Mouse (Mus musculus) kidney, adult 2 months (tissue): ENCODE measurements around the gene Olfr139. TPM values are rescaled to one million over a fixed set of nuclear protein-coding genes. Genes with fewer than 3 reads are reported as not detected.

Experiments
- DNase-seq: peaks from one replicate; pipeline ENCODE4 v3.0.0; 2021
- H3K27ac ChIP-seq: fragments of 200-500 bp; 2 replicates; pipeline ENCODE4 v1.5.1; 2012; ENCODE audit warnings: low read depth, low read length, control low read depth, inconsistent platforms; ENCODE audit not compliant: insufficient read depth
- H3K27me3 ChIP-seq: fragments of 200-500 bp; replicated peaks from 2 replicates; pipeline ENCODE4 v1.6.1; 2012; ENCODE audit warnings: mild to moderate bottlenecking, moderate library complexity, low read length, inconsistent platforms; ENCODE audit not compliant: control insufficient read depth, insufficient read depth
- H3K36me3 ChIP-seq: fragments of 200-500 bp; 2 replicates; pipeline ENCODE4 v1.6.1; 2012; ENCODE audit warnings: mild to moderate bottlenecking, moderate library complexity, low read length, inconsistent platforms; ENCODE audit not compliant: control insufficient read depth, insufficient read depth
- H3K4me1 ChIP-seq: fragments of 200-500 bp; 2 replicates; pipeline ENCODE4 v1.6.1; 2011; ENCODE audit warnings: low read length; ENCODE audit not compliant: control insufficient read depth, insufficient read depth
- H3K4me3 ChIP-seq: fragments of 200-500 bp; 2 replicates; pipeline ENCODE4 v1.5.1; 2011; ENCODE audit warnings: mild to moderate bottlenecking, low read depth, low read length, control low read depth; ENCODE audit not compliant: insufficient read depth
- CTCF ChIP-seq: fragments of 200-500 bp; conservative IDR thresholded peaks from 2 replicates; pipeline ENCODE4 v1.5.1; 2011; ENCODE audit warnings: low read depth, mild to moderate bottlenecking, control low read depth, low read length, moderate library complexity, mixed read lengths; ENCODE audit not compliant: insufficient read depth, insufficient read length
- POLR2A ChIP-seq: fragments of 200-500 bp; IDR thresholded peaks from one replicate; pipeline ENCODE4 v1.6.1; 2011; ENCODE audit warnings: low read depth, low read length, control low read depth
- WGBS: fragments of 180-500 bp; shearing (Covaris S2); methylation state at CpG from one replicate; pipeline ENCODE4 v1.1.7; 2018; 5-methylcytosine and 5-hydroxymethylcytosine counted together
- polyA plus RNA-seq: library from polyadenylated mRNA; depleted of rRNA; stranded (reverse); fragments of >200 nt; gene quantifications from 2 replicates; pipeline ENCODE4 v1.2.3, GENCODE M21; 2012; rRNA removed

Olfr139 gene
- polyA plus RNA-seq, result not detected in 2 replicates

DNA sequence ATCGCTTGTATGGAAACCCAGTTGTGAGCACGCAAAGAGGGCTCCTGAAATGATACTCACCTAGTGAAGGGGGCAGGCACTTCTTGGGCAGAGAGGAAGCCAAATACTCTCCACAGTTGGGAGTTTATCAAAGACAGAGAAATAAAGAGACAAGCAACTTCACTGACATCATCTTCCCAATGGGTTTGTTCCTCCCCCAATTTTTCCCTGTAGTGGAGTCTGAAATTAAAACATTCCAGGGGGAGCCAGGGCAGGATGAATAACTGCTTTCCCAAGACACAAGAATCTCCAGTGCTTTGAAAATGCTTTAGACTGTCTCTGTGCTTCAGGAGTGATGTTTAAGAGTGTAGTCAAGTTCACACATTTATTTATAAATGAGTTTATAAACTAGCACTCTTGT, at the start of gene Olfr139, which contains the start of gene Olfr399:
TSS of gene Olfr139 (minus strand) at position 101 of the 400 bp plus-strand sequence.
TSS of gene Olfr399 (minus strand) at position 165 of the 400 bp plus-strand sequence.
- H3K36me3 ChIP-seq, result no peaks in the 10 kb centered on the region
- TF ChIP-seq CTCF (no peak), POLR2A (no peak)
- H3K27ac ChIP-seq, result no peak within 1 kb of the TSS
- H3K27me3 ChIP-seq, result no peaks in the 10 kb centered on the region
- DNase-seq, result no peak
- H3K4me3 ChIP-seq, result no peak within 1 kb of the TSS
- WGBS, result 83% methylated on average over 2 of the region's 2 CpGs
- H3K4me1 ChIP-seq, result no peaks in the 10 kb centered on the region

DNA sequence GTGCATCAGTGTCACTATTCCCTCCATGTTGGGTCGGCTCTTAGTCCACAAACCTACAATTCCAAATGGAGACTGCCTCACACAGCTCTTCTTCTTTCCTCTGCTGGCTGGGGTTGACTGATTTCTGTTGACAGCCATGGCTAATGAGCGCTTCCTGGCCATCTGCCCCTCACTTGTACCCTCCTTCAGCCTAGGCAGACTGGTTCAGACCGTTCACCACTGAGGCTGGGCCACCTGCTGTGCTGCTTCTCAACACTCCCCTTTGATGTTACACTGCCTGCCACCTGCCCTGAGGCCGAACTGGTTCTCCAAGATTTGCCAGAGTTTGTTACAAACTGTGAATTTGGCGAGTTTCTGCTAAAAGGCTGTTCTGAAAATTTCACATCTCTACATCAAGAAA, 48.7 kb upstream of the Olfr139 start:
- WGBS, result 42% methylated on average over 5 of the region's 5 CpGs
- no peaks in the 10 kb centered on the region for H3K4me1 ChIP-seq

DNA sequence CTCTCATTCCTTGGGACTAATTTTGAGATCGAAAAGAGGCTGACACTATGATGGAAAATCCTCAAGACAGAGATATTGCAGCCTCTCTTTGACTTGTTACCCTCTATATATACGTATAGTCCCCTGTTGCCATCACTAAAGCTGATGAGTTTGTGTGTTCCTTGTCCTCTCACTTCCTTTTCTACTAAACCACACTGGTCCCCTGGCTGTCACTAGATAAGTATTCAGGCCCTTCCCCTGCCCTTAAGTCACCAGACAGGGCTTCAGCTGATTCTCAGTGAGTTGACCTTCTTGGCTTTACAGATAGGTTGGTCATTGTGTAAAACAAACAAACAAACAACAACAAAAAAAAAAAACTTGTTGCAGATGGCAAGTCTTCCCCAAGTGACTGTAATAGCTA, 45.2 kb upstream of the Olfr139 start:
- Histone ChIP-seq H3K27ac (no peak overlapping the region), H3K36me3 (no peaks in the 10 kb centered on the region), H3K4me1 (no peaks in the 10 kb centered on the region), H3K27me3 (no peaks in the 10 kb centered on the region), H3K4me3 (no peak overlapping the region)
- WGBS, result 47% methylated on average over 2 of the region's 2 CpGs
- no peak for DNase-seq
- TF ChIP-seq POLR2A (no peak), CTCF (no peak)

More for the DNA sequence above, 48.7 kb upstream of the Olfr139 start:
- TF ChIP-seq CTCF (no peak), POLR2A (no peak)
- Histone ChIP-seq H3K27me3 (no peaks in the 10 kb centered on the region), H3K36me3 (no peaks in the 10 kb centered on the region), H3K4me3 (no peak overlapping the region), H3K27ac (no peak overlapping the region)
- DNase-seq, result no peak

DNA sequence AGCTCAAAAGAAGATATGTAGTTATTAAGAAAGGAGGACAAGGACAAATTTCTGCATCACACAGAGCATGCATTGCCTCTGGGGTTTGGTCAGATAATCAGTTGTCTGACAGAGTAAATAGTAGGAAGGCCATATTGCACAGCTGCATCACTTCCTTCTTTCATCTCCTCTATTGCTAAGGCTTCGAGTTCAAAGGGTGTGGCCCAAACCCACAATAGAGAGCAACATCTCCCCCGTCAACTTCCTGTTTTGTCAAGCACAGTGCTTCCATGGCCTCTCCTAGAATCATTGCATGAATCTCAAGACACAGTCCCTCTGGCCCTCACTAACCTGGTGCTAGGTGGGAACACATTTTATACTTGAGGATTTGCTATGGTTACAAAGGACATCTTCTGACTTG, 44.4 kb upstream of the Olfr139 start:
- Histone ChIP-seq H3K4me3 (no peak overlapping the region), H3K36me3 (no peaks in the 10 kb centered on the region), H3K27ac (no peak overlapping the region), H3K27me3 (no peaks in the 10 kb centered on the region), H3K4me1 (no peaks in the 10 kb centered on the region)
- no peak for DNase-seq
- WGBS, result 66% methylated on average over 2 of the region's 2 CpGs
- TF ChIP-seq CTCF (no peak), POLR2A (no peak)

DNA sequence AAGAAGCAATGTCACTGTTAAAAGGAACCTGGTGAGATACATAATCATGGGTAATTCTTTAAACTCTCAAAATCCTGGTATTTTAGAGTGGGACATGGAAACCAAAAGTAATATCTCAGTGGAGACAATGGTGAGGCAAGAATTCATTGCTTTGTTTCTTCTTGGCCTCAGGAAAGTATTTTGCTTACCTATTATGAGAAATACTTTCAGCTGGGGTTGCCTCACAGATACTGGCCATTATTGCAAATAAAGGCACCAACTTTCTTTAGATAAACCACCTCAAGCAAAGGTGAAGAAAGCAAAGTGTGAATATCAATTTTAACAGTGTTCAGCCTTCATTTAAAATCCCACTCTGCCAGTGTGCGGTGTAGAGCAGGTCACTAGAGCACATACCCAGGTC, 13.3 kb upstream of the Olfr139 start, which contains the start of gene Zfp616:
TSS of gene Zfp616 (plus strand) at position 301 of the 400 bp plus-strand sequence.
- TF ChIP-seq POLR2A (no peak), CTCF (no peak)
- H3K4me1 ChIP-seq, result no peaks in the 10 kb centered on the region
- DNase-seq, result no peak

DNA sequence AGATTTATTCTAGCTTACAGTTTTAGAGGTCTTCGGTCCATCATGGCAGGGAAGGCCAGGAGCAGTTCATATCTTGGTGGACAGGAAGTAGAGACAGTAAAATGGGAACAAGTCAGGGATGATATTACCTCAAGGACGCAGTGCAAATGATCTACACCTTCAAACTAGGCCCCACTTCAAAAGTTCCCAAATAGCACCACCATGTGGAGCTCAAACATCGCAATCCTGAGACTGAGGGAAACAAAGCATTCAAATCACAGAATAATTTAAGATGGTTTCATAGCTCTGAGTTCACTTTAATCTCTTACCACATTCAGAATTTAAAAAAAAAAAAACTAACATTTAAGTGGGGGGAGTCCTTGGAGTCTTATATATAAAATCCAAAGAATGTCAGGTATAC, 5.0 kb downstream of the Olfr139 start:
- no peak for DNase-seq
- 67% methylated on average over 3 of the region's 3 CpGs for WGBS

More for the DNA sequence above, 13.3 kb upstream of the Olfr139 start, which contains the start of gene Zfp616:
- H3K4me3 ChIP-seq, result no peak within 1 kb of the TSS
- no peaks in the 10 kb centered on the region for H3K27me3 ChIP-seq
- WGBS, result 95% methylated on average over 1 of the region's 1 CpGs
- no peak within 1 kb of the TSS for H3K27ac ChIP-seq
- H3K36me3 ChIP-seq, result no peaks in the 10 kb centered on the region

More for the DNA sequence above, 5.0 kb downstream of the Olfr139 start:
- no peaks in the 10 kb centered on the region for H3K27me3 ChIP-seq
- H3K27ac ChIP-seq, result no peak overlapping the region
- no peak overlapping the region for H3K4me3 ChIP-seq
- H3K36me3 ChIP-seq, result no peaks in the 10 kb centered on the region
- no peaks in the 10 kb centered on the region for H3K4me1 ChIP-seq
- TF ChIP-seq POLR2A, result no peak
- TF ChIP-seq CTCF, result no peak

Other genes with a start within 250 kb of the Olfr139 start
- gene Olfr392, start 239.5 kb downstream of the Olfr139 start, polyA plus RNA-seq, result not detected in 2 replicates
- not detected in 2 replicates for gene Olfr393, start 205.1 kb downstream of the Olfr139 start, polyA plus RNA-seq
- not detected in 2 replicates for gene Olfr394, start 165.8 kb downstream of the Olfr139 start, polyA plus RNA-seq
- gene Olfr395, start 147.3 kb downstream of the Olfr139 start, polyA plus RNA-seq, result not detected in 2 replicates
- not detected in 2 replicates for gene Olfr23, start 119.9 kb downstream of the Olfr139 start, polyA plus RNA-seq
- gene Olfr397, start 95.7 kb downstream of the Olfr139 start, polyA plus RNA-seq, result not detected in 2 replicates
- not detected in 2 replicates for gene Olfr398, start 66.1 kb downstream of the Olfr139 start, polyA plus RNA-seq
- gene Olfr399, start 64 bp upstream of the Olfr139 start, polyA plus RNA-seq, result not detected in 2 replicates
- not detected in 2 replicates for gene Zfp616, start 13.4 kb upstream of the Olfr139 start, polyA plus RNA-seq
- gene Olfr401, start 57.2 kb upstream of the Olfr139 start, polyA plus RNA-seq, result not detected in 2 replicates
- not detected in 2 replicates for gene Olfr402, start 97.0 kb upstream of the Olfr139 start, polyA plus RNA-seq
- gene Olfr403, start 129.7 kb upstream of the Olfr139 start, polyA plus RNA-seq, result not detected in 2 replicates
- gene Olfr43, start 154.8 kb upstream of the Olfr139 start, polyA plus RNA-seq, result not detected in 2 replicates
- not detected in 2 replicates for gene Olfr406, start 203.3 kb upstream of the Olfr139 start, polyA plus RNA-seq
- not detected in 2 replicates for gene Olfr59, start 227.2 kb upstream of the Olfr139 start, polyA plus RNA-seq